Mouse (Mus musculus): ENCODE measurements around the gene Nxf1.

GRCm38 (mm10) chr19:8738911-8739310, 18.0 kb upstream of the Nxf1 start:
- TF ChIP-seq CTCF (IDR thresholded peaks at IDR 0.05; ENCODE audit: low read depth) = no peak
- no peak for TF ChIP-seq EP300 (IDR thresholded peaks at IDR 0.05; ENCODE audit: low read depth)
